Mouse (Mus musculus): ENCODE results near the gene Cpeb4. TPM values are rescaled to one million over a fixed set of nuclear protein-coding genes. Genes with fewer than 3 reads are reported as not detected.

Gene Cpeb4
- polyA plus RNA-seq, 1 experiment: 28.8 TPM

- H3K4me1 ChIP-seq (ENCODE audit: control insufficient read depth, insufficient read depth, low read length): peaks cover 16% of the 10 kb centered on the region
- no peak overlapping the region for H3K27ac ChIP-seq (ENCODE audit: control insufficient read depth, insufficient read depth, low read depth, low read length)
Measured at GRCm38 (mm10) chr11:31945471-31945870, 73.5 kb downstream of the Cpeb4 start.

GRCm38 (mm10) chr11:31948462-31949330 is 76.7 kb downstream of the Cpeb4 start:
- no peaks in the 10 kb centered on the region for H3K27me3 ChIP-seq (ENCODE audit: control insufficient read depth, insufficient read depth, low read length)
- no peak overlapping the region for H3K27ac ChIP-seq (ENCODE audit: control insufficient read depth, insufficient read depth, low read depth, low read length)
- no peaks in the 10 kb centered on the region for H3K36me3 ChIP-seq (ENCODE audit: control insufficient read depth, insufficient read depth, low read length)
- H3K4me3 ChIP-seq (ENCODE audit: control insufficient read depth, low read depth, low read length): peak overlapping the region; percentile 27
- TF ChIP-seq POLR2A (IDR thresholded peaks at IDR 0.05; ENCODE audit: control insufficient read depth, low read depth, low read length) (no peak), CTCF (IDR thresholded peaks at IDR 0.05; ENCODE audit: control insufficient read depth, insufficient read depth, insufficient replicate concordance, low read depth, low read length) (no peak)
- peaks cover 9% of the 10 kb centered on the region for H3K4me1 ChIP-seq (ENCODE audit: control insufficient read depth, insufficient read depth, low read length)

More at GRCm38 (mm10) chr11:31945471-31945870, 73.5 kb downstream of the Cpeb4 start:
- Histone ChIP-seq H3K27me3 (ENCODE audit: control insufficient read depth, insufficient read depth, low read length) (no peaks in the 10 kb centered on the region), H3K4me3 (ENCODE audit: control insufficient read depth, low read depth, low read length) (no peak overlapping the region), H3K36me3 (ENCODE audit: control insufficient read depth, insufficient read depth, low read length) (no peaks in the 10 kb centered on the region)
- TF ChIP-seq POLR2A (IDR thresholded peaks at IDR 0.05; ENCODE audit: control insufficient read depth, low read depth, low read length) (no peak), CTCF (IDR thresholded peaks at IDR 0.05; ENCODE audit: control insufficient read depth, insufficient read depth, insufficient replicate concordance, low read depth, low read length) (no peak)

GRCm38 (mm10) chr11:31949331-31949785 is 77.3 kb downstream of the Cpeb4 start:
- Histone ChIP-seq H3K36me3 (ENCODE audit: control insufficient read depth, insufficient read depth, low read length) (no peaks in the 10 kb centered on the region), H3K4me3 (ENCODE audit: control insufficient read depth, low read depth, low read length) (peak overlapping the region; percentile 27), H3K27me3 (ENCODE audit: control insufficient read depth, insufficient read depth, low read length) (no peaks in the 10 kb centered on the region), H3K4me1 (ENCODE audit: control insufficient read depth, insufficient read depth, low read length) (peaks cover 9% of the 10 kb centered on the region), H3K27ac (ENCODE audit: control insufficient read depth, insufficient read depth, low read depth, low read length) (no peak overlapping the region)
- TF ChIP-seq POLR2A (IDR thresholded peaks at IDR 0.05; ENCODE audit: control insufficient read depth, low read depth, low read length) (no peak), CTCF (IDR thresholded peaks at IDR 0.05; ENCODE audit: control insufficient read depth, insufficient read depth, insufficient replicate concordance, low read depth, low read length) (no peak)

- Histone ChIP-seq H3K27ac (ENCODE audit: control insufficient read depth, insufficient read depth, low read depth, low read length) (no peak overlapping the region), H3K4me1 (ENCODE audit: control insufficient read depth, insufficient read depth, low read length) (no peaks in the 10 kb centered on the region), H3K4me3 (ENCODE audit: control insufficient read depth, low read depth, low read length) (no peak overlapping the region), H3K36me3 (ENCODE audit: control insufficient read depth, insufficient read depth, low read length) (no peaks in the 10 kb centered on the region), H3K27me3 (ENCODE audit: control insufficient read depth, insufficient read depth, low read length) (no peaks in the 10 kb centered on the region)
- TF ChIP-seq CTCF (IDR thresholded peaks at IDR 0.05; ENCODE audit: control insufficient read depth, insufficient read depth, insufficient replicate concordance, low read depth, low read length) (no peak), POLR2A (IDR thresholded peaks at IDR 0.05; ENCODE audit: control insufficient read depth, low read depth, low read length) (no peak)
Measured at GRCm38 (mm10) chr11:31960071-31960470, 88.1 kb downstream of the Cpeb4 start.

GRCm38 (mm10) chr11:31963993-31964392 is 92.0 kb downstream of the Cpeb4 start:
- Histone ChIP-seq H3K36me3 (ENCODE audit: control insufficient read depth, insufficient read depth, low read length) (no peaks in the 10 kb centered on the region), H3K27ac (ENCODE audit: control insufficient read depth, insufficient read depth, low read depth, low read length) (no peak overlapping the region), H3K4me3 (ENCODE audit: control insufficient read depth, low read depth, low read length) (peak overlapping the region; percentile 55; the same call in 1 of the 2 replicates), H3K4me1 (ENCODE audit: control insufficient read depth, insufficient read depth, low read length) (no peaks in the 10 kb centered on the region), H3K27me3 (ENCODE audit: control insufficient read depth, insufficient read depth, low read length) (no peaks in the 10 kb centered on the region)
- TF ChIP-seq CTCF (IDR thresholded peaks at IDR 0.05; ENCODE audit: control insufficient read depth, insufficient read depth, insufficient replicate concordance, low read depth, low read length) (no peak), POLR2A (IDR thresholded peaks at IDR 0.05; ENCODE audit: control insufficient read depth, low read depth, low read length) (no peak)

GRCm38 (mm10) chr11:31965256-31966134 is 93.5 kb downstream of the Cpeb4 start, which contains the start of gene 4930524B15Rik:
Gene 4930524B15Rik (plus strand): TSS chr11:31965592.
- Histone ChIP-seq H3K27me3 (ENCODE audit: control insufficient read depth, insufficient read depth, low read length) (no peaks in the 10 kb centered on the region), H3K27ac (ENCODE audit: control insufficient read depth, insufficient read depth, low read depth, low read length) (peak within 1 kb of the TSS; percentile 100), H3K36me3 (ENCODE audit: control insufficient read depth, insufficient read depth, low read length) (no peaks in the 10 kb centered on the region), H3K4me1 (ENCODE audit: control insufficient read depth, insufficient read depth, low read length) (no peaks in the 10 kb centered on the region), H3K4me3 (ENCODE audit: control insufficient read depth, low read depth, low read length) (peak within 1 kb of the TSS; percentile 95)
- TF ChIP-seq CTCF (IDR thresholded peaks at IDR 0.05; ENCODE audit: control insufficient read depth, insufficient read depth, insufficient replicate concordance, low read depth, low read length): no peak
- peak; percentile 80 for TF ChIP-seq POLR2A (IDR thresholded peaks at IDR 0.05; ENCODE audit: control insufficient read depth, low read depth, low read length)

GRCm38 (mm10) chr11:31974132-31974531 is 102.1 kb downstream of the Cpeb4 start:
- Histone ChIP-seq H3K27me3 (ENCODE audit: control insufficient read depth, insufficient read depth, low read length) (no peaks in the 10 kb centered on the region), H3K4me3 (ENCODE audit: control insufficient read depth, low read depth, low read length) (no peak overlapping the region), H3K27ac (ENCODE audit: control insufficient read depth, insufficient read depth, low read depth, low read length) (no peak overlapping the region), H3K4me1 (ENCODE audit: control insufficient read depth, insufficient read depth, low read length) (no peaks in the 10 kb centered on the region), H3K36me3 (ENCODE audit: control insufficient read depth, insufficient read depth, low read length) (peaks cover 1% of the 10 kb centered on the region; the same call in 1 of the 2 replicates)
- TF ChIP-seq POLR2A (IDR thresholded peaks at IDR 0.05; ENCODE audit: control insufficient read depth, low read depth, low read length) (no peak), CTCF (IDR thresholded peaks at IDR 0.05; ENCODE audit: control insufficient read depth, insufficient read depth, insufficient replicate concordance, low read depth, low read length) (no peak)
